Mouse (Mus musculus): ENCODE results near the gene Arhgap4.

Arhgap4 gene

GRCm38 (mm10) chrX:73921823-73922549 is at the start of gene Arhgap4, which contains the start of gene Naa10:
Arhgap4 (minus strand) TSS chrX:73921870.
Naa10 (minus strand) TSS chrX:73921944.
- peak; percentile 77 for DNase-seq (ENCODE audit: low spot score)

GRCm38 (mm10) chrX:73970781-73971180 is 49.1 kb upstream of the Arhgap4 start:
- DNase-seq (ENCODE audit: low spot score), result no peak

- peak; percentile 74 for DNase-seq (ENCODE audit: low spot score)
These were observed 48.1 kb upstream of the Arhgap4 start for GRCm38 (mm10) chrX:73969729-73970128.

- DNase-seq (ENCODE audit: low spot score), result no peak
These were observed 47.5 kb upstream of the Arhgap4 start for GRCm38 (mm10) chrX:73969167-73969566.

GRCm38 (mm10) chrX:73967177-73968075 is 45.8 kb upstream of the Arhgap4 start:
- peak; percentile 83 for DNase-seq (ENCODE audit: low spot score)

- DNase-seq (ENCODE audit: low spot score), result peak; percentile 80
These were observed 44.8 kb upstream of the Arhgap4 start, which contains the start of gene Hcfc1 for GRCm38 (mm10) chrX:73966248-73967176. Hcfc1 (minus strand) TSS chrX:73966357.

GRCm38 (mm10) chrX:73965307-73965706 is 43.6 kb upstream of the Arhgap4 start:
- no peak for DNase-seq (ENCODE audit: low spot score)

GRCm38 (mm10) chrX:73964363-73964762 is 42.7 kb upstream of the Arhgap4 start:
- DNase-seq (ENCODE audit: low spot score), result no peak

- no peak for DNase-seq (ENCODE audit: low spot score)
These were observed 33.3 kb upstream of the Arhgap4 start for GRCm38 (mm10) chrX:73954988-73955387.

- no peak for DNase-seq (ENCODE audit: low spot score)
These were observed 30.9 kb upstream of the Arhgap4 start for GRCm38 (mm10) chrX:73952603-73953002.

- no peak for DNase-seq (ENCODE audit: low spot score)
These were observed 27.7 kb upstream of the Arhgap4 start for GRCm38 (mm10) chrX:73949341-73949740.

GRCm38 (mm10) chrX:73948647-73949046 is 27.0 kb upstream of the Arhgap4 start:
- no peak for DNase-seq (ENCODE audit: low spot score)

- DNase-seq (ENCODE audit: low spot score), result no peak
These were observed 25.2 kb upstream of the Arhgap4 start for GRCm38 (mm10) chrX:73946896-73947295.

- DNase-seq (ENCODE audit: low spot score), result no peak
These were observed 20.6 kb upstream of the Arhgap4 start for GRCm38 (mm10) chrX:73942294-73942693.

GRCm38 (mm10) chrX:73941860-73942259 is 20.2 kb upstream of the Arhgap4 start:
- DNase-seq (ENCODE audit: low spot score), result no peak

GRCm38 (mm10) chrX:73931871-73932270 is 10.2 kb upstream of the Arhgap4 start:
- DNase-seq (ENCODE audit: low spot score), result no peak

GRCm38 (mm10) chrX:73930402-73931062 is 8.9 kb upstream of the Arhgap4 start, which contains the start of gene Renbp:
Renbp (minus strand) TSS chrX:73930850.
- peak; percentile 62 for DNase-seq (ENCODE audit: low spot score)

- DNase-seq (ENCODE audit: low spot score), result no peak
These were observed 846 bp upstream of the Arhgap4 start for GRCm38 (mm10) chrX:73922550-73922882.

- DNase-seq (ENCODE audit: low spot score), result no peak
These were observed 316 bp downstream of the Arhgap4 start for GRCm38 (mm10) chrX:73921285-73921822.

- DNase-seq (ENCODE audit: low spot score), result no peak
These were observed 3.0 kb downstream of the Arhgap4 start for GRCm38 (mm10) chrX:73918631-73919030.

- DNase-seq (ENCODE audit: low spot score), result no peak
These were observed 4.7 kb downstream of the Arhgap4 start for GRCm38 (mm10) chrX:73916945-73917344.
